Mouse (Mus musculus) inflammation-experienced regulatory T-cells (primary cell): ENCODE data around the gene Brms1l. TPM values are rescaled to one million over a fixed set of nuclear protein-coding genes. Genes with fewer than 3 reads are reported as not detected.

Experiments
- polyA plus RNA-seq, 2 experiments: library from polyadenylated mRNA; unstranded; fragments of 100-300 nt; shearing (Covaris generic); gene quantifications; one replicate each; pipeline ENCODE4 v1.2.1; 2017

Gene Brms1l
- polyA plus RNA-seq = 10 to 100 TPM; 15.6 to 19.8 TPM

GRCm38 (mm10) chr12:55836199-55836951, at the start of gene Brms1l:
TSS of gene Brms1l (plus strand) at chr12:55836324.

DNA sequence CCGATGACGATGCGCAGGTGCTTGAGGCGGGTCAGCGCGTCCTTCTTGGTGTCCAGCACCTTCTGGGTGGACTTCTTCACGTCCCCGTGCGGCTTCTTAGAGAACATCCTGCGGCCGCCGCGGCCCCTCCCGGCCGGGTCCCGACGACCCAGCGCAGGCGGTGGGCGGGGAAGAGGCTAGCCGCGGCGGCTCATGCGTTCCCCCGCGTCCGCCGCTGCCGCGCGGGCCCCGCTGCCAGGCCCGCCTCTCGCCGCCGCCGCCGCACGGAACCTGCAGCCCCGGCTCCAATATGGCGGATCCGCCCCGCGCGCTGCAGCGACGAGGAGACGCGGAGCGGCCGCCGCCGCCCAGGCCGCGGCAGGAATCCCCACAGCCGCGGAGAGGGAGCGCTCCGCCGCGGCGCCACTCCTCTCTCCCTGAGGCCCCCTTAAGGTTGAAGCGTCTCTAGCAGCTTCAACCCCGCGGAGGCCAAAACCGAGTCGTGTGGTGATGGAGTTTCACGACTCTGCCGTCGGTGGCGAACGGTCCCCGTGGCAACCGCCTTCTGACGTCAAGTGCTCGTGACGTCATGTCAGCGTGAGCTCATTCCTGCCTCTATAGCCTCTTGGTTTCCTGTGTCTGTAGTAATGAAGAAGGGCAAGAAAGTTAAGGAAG, 15.3 kb upstream of the Brms1l start, which contains the start of gene Ralgapa1:
TSS of gene Ralgapa1 (minus strand) at position 507 of the 654 bp plus-strand sequence.

Other genes with a start within 250 kb of the Brms1l start
- gene Insm2, start 236.9 kb upstream of the Brms1l start, polyA plus RNA-seq = 1 to 10 TPM in 1 of 2 experiments, under 1 TPM in 1; 0.16 to 1.1 TPM
- 10 to 100 TPM; 55.9 to 61.2 TPM for gene Ralgapa1, start 15.2 kb upstream of the Brms1l start, polyA plus RNA-seq